Mouse (Mus musculus) neutrophil, adult 5-6 weeks (primary cell): ENCODE data around the gene Olfr270. TPM values are rescaled to one million over a fixed set of nuclear protein-coding genes. Genes with fewer than 3 reads are reported as not detected.

Experiments
- ATAC-seq: fragments of 151-379, 151-347 bp; 2 replicates; pipeline ENCODE4 v1.8.0; 2017; ENCODE audit warnings: mild to moderate bottlenecking, moderate TSS enrichment; ENCODE audit not compliant: insufficient number of reproducible peaks, poor library complexity, low FRiP score, severe bottlenecking; ENCODE audit errors: extremely low read depth
- total RNA-seq: library from RNA; stranded (forward); fragments of 200-1000 nt; gene quantifications from 2 replicates; pipeline ENCODE4 v1.2.3, GENCODE M21; 2017

Olfr270 gene
- total RNA-seq, result not detected in 2 replicates

DNA sequence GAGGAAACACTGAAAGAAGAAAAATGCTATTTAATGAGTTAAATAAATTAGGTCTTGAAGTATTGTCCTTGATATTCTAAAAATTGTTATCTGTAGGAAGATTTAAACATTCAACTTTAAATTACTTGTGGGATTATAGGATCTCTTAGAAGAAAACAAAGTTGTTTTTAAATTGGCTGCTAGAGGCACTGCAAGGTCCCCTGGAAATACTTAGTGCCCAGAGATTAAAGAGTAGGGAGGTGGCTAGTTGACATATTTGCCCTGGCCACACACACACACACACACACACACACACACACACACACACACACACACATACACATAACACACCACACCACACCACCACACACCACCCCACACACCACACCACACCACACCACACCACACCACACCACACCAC, at the start of gene Olfr270:
Gene Olfr270, plus strand, starts transcription at position 301 of the 400 bp plus-strand sequence.
- ATAC-seq, result no peak

DNA sequence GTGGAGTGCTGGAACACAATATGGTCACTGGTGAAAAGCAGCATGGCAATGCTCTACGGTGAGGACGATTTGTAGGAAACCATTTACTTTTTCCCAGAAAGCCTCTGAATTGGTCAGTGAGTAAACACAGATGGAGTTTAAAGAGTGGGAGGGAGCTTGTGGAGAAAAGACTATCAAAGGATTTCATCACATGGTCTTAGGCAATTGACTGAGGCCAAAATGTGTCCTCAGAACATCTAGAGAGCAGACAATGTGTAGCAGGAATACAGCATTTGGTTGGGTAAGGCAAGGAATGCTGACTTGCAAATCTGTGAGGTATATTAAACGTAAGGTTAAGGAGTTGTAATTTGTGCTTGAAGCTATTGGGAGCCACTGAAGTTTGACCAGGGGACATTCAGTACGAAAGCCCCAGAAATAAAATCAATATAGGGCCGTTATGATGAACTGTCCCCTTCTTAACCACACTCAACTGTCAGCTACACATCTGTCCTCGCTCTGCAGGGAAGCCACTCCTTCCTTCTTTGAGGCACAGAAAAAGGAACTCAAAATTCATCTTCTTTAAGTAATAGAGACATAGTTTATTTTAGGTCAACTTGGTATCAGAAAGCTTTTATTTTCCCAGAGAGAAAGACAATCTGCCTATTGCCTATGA, 47.6 kb upstream of the Olfr270 start:
- no peak for ATAC-seq

DNA sequence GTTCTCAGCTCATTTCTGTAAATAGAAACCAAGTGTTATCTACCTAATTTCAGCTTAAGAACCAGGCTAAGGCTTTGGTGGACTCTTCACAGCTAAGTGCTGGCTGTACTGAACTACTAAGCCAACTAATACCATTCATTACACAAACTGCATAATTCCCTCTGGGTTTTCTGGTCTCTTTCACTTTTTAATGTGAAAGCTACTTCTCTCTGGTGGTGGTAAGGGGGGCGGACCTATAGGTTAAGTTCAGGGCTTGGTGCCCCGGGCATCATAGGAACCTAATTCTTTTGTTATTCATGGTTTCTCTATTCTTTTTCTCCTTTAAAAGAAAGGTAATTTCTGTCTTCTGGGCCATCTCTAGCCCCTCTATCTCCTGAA, 47.0 kb upstream of the Olfr270 start:
- no peak for ATAC-seq

DNA sequence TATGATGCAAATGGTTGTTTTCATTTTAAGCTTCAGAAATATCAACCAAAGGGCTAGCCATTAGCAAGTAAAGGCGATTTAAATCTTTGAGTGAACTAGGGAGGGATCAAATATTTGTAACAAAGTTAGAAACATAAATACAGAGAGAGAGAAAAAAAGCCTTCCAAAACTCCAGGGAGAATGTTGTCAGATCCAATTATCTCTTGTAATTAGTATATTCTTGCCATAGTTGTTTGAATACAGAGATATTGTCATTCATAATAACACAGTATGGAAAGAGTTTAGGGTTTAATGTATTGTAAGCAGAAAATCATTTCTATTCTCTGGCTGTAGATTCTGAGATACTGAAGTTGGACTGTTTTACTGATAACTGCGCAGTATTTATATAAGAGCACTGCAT, 45.3 kb upstream of the Olfr270 start, which contains the start of gene Olfr272:
Gene Olfr272, minus strand, starts transcription at position 101 of the 400 bp plus-strand sequence.
- ATAC-seq, result no peak

- no peak for ATAC-seq
These were observed 33.9 kb upstream of the Olfr270 start for GRCm38 (mm10) chr4:52930480-52930879.

- no peak for ATAC-seq
These were observed 17.7 kb upstream of the Olfr270 start for GRCm38 (mm10) chr4:52946665-52947064.

DNA sequence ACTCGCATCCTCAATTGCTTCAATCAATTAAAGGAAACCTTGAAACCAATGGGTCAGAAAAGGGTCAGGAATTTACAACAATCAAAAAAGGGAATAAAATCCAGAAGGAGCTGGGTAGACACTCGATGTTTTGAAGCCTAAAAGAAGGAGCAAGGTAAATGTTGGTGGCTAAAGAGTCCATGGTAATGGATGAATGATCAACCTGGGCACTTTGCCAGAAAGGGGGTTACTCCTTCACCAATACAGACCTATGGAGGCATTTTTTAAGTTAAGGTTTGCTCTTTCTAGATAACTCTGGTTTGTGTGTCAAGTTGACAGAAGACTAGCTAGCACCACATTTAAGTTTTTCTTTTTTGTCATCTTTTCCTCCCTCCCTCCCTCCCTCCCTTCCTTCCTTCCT, 15.3 kb upstream of the Olfr270 start:
- no peak for ATAC-seq

DNA sequence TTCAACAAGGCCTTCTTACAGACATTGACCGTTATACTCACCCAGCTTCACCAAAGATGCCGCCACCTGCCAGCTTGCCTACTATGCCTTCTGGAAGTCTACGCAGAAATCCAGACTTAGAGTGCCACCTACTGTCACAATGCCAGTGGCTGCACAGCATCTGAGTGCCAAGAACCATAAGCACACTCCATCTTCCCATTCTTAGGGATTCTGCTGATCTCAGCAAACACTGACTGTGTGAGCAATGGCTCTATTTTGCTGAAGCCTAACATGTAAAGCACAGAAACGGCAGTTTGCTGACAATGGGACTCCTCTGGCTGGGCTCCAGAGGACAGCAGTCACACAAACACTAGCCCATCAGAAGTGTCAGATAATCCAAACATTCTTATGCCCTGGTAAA, 5.7 kb upstream of the Olfr270 start:
- ATAC-seq, result no peak

DNA sequence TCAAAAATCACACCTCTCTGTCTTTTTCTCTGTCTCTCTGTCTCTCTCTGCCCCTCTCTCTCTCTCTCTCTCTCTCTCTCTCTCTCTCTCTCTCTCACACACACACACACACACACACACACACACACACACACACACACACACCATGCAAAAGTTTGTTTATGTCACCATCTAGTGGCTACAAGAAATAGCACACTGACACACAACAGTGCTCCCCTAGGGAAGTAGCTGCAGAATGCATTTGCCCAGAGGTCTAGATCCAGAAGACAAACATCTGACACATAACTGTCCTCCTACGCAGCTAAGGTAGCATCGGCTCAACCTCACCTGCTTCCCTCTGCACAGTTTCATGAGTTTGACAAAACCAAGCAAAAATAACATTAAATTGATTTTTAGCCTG, 20.9 kb downstream of the Olfr270 start:
- no peak for ATAC-seq

GRCm38 (mm10) chr4:52986266-52986665, 21.9 kb downstream of the Olfr270 start:
- ATAC-seq, result no peak

DNA sequence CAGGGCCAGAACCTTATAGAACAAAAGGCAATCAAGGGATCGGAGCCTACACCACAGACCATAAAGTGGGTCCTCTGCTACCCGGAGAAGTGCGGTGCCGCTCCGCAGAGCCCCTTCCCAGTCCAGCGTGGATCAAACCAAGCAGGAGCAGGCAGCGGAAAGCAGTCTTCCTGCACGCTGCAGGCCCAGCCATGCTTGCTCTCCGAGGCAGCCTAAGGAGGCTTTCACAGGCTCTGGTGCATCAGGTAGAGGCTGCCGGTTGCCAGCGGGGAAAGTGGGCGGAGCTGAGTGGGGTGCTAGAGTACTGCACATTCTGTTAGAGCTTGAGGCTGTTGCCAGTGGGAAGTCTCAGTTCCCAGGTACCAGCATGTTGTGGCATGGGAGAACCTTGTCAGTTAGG, 24.9 kb downstream of the Olfr270 start, which contains the start of gene Nipsnap3a:
Gene Nipsnap3a, plus strand, starts transcription at position 25 of the 400 bp plus-strand sequence.
- no peak for ATAC-seq

GRCm38 (mm10) chr4:52999449-52999848, 35.1 kb downstream of the Olfr270 start:
- no peak for ATAC-seq

- no peak for ATAC-seq
These were observed 35.8 kb downstream of the Olfr270 start for GRCm38 (mm10) chr4:53000154-53000553.

DNA sequence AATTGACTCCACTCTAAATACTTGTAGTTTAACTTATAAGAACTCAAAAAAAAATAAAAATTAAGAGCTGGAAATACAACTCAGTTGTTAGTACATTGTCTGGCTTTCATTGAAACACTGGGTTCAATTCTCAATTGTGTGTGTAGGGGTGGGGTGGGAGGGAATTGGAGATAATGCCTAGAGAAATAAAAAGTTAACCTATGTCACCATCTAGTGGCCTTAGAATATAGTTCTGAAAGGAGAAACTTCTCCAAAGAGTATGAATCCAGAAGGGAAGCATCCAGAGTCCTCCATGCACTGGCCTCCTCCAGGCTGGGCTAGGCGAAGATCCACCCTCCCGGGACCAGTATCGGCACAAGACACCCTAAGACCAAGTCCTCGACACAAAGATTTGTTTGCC, 44.8 kb downstream of the Olfr270 start:
- ATAC-seq, result no peak

- ATAC-seq, result no peak
These were observed 45.5 kb downstream of the Olfr270 start for GRCm38 (mm10) chr4:53009871-53010270.

- peak; percentile 94 for ATAC-seq
These were observed 47.5 kb downstream of the Olfr270 start, which contains the start of gene Nipsnap3b for GRCm38 (mm10) chr4:53011732-53012361. Nipsnap3b (plus strand) TSS chr4:53011880.

- no peak for ATAC-seq
These were observed 50.1 kb downstream of the Olfr270 start for GRCm38 (mm10) chr4:53014421-53014820.

- no peak for ATAC-seq
These were observed 50.7 kb downstream of the Olfr270 start for GRCm38 (mm10) chr4:53015024-53015423.

GRCm38 (mm10) chr4:53018392-53018791, 54.0 kb downstream of the Olfr270 start:
- ATAC-seq, result no peak
